Mouse (Mus musculus) neural tube, embryonic 14.5 days (tissue): ENCODE data around the gene Psmd1. TPM values are rescaled to one million over a fixed set of nuclear protein-coding genes. Genes with fewer than 3 reads are reported as not detected.
A peak's percentile ranks its signal among the peaks of the same experiment; 100 is the strongest.

Experiments
- ATAC-seq: fragments of 200-750 bp; cut with Nextera tagmentation; 2 replicates; pipeline ENCODE4 v1.8.0; 2017; ENCODE audit warnings: low read depth, mild to moderate bottlenecking, moderate TSS enrichment, moderate library complexity
- H3K27ac ChIP-seq: fragments of 300-500 bp; sonication (generic); 2 replicates; pipeline ENCODE4 v1.5.1; 2014; ENCODE audit warnings: low read depth, mild to moderate bottlenecking, control low read depth, low read length, moderate library complexity, mixed read lengths
- H3K27me3 ChIP-seq: fragments of 300-500 bp; sonication (generic); 2 replicates; pipeline ENCODE4 v1.6.1; 2014; ENCODE audit warnings: low read length; ENCODE audit not compliant: control insufficient read depth, insufficient read depth
- H3K36me3 ChIP-seq: fragments of 300-500 bp; sonication (generic); 2 replicates; pipeline ENCODE4 v1.6.1; 2014; ENCODE audit warnings: low read length, mixed read lengths; ENCODE audit not compliant: control insufficient read depth, insufficient read depth
- H3K4me1 ChIP-seq: fragments of 300-500 bp; sonication (generic); 2 replicates; pipeline ENCODE4 v1.6.1; 2014; ENCODE audit warnings: low read length; ENCODE audit not compliant: control insufficient read depth, insufficient read depth
- H3K4me2 ChIP-seq: fragments of 300-500 bp; sonication (generic); 2 replicates; pipeline ENCODE4 v1.6.1; 2014; ENCODE audit warnings: mild to moderate bottlenecking, low read depth, low read length, control low read depth
- H3K4me3 ChIP-seq: fragments of 300-500 bp; sonication (generic); 2 replicates; pipeline ENCODE4 v1.5.1; 2014; ENCODE audit warnings: low read depth, low read length, control low read depth, mixed read lengths
- H3K9ac ChIP-seq: fragments of 300-500 bp; sonication (generic); replicated peaks from 2 replicates; pipeline ENCODE4 v1.6.1; 2014; ENCODE audit warnings: low read depth, mild to moderate bottlenecking, control low read depth, low read length, mixed read lengths
- H3K9me3 ChIP-seq: fragments of 300-500 bp; sonication (generic); 2 replicates; pipeline ENCODE4 v1.6.1; 2016; ENCODE audit warnings: low read length; ENCODE audit not compliant: control insufficient read depth
- WGBS: fragments of 180-500 bp; shearing (Covaris S2); extraction: QIAGEN DNeasy Blood & Tissue Kit; methylation state at CpG from one replicate; pipeline ENCODE4 v1.1.7; 2014; 5-methylcytosine and 5-hydroxymethylcytosine counted together
- polyA plus RNA-seq: library from polyadenylated mRNA; unstranded; fragments of >200 nt; fragmentation: Nextera tagmentation; extraction: Ambion mirVana; gene quantifications from 2 replicates; pipeline ENCODE4 v1.2.1, GENCODE M21; 2014

The Psmd1 gene
- polyA plus RNA-seq, 1 experiment from 2014 or later, result 184 TPM

DNA sequence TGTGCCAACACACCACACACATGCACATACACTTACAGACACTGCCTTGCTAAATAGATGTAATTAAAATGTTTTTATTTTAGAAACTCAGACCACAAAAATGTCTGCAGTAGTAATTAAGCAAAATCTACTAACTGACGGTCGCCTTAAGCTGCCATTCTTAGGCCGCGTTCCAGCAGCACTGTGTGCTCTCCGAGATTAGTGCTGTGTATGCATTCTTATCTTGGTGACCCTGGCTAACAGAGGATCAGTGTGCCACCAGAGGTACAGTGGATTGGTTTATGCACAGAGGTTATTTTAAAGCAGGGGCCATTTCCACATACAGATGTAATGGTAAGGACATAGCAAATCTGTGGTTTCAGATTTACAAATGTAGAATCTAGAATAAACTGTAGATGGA, 96.9 kb downstream of the Psmd1 start:
- Histone ChIP-seq H3K27ac (no peak overlapping the region), H3K4me1 (no peaks in the 10 kb centered on the region), H3K4me3 (no peak overlapping the region), H3K27me3 (no peaks in the 10 kb centered on the region), H3K36me3 (peaks cover 32% of the 10 kb centered on the region), H3K9me3 (no peaks in the 10 kb centered on the region), H3K9ac (no peak overlapping the region), H3K4me2 (no peak overlapping the region)
- no peak for ATAC-seq
- 96% methylated on average over 5 of the region's 5 CpGs for WGBS

GRCm38 (mm10) chr1:86174602-86175001, 110.4 kb downstream of the Psmd1 start:
- Histone ChIP-seq H3K27me3 (no peaks in the 10 kb centered on the region), H3K9me3 (no peaks in the 10 kb centered on the region), H3K4me1 (no peaks in the 10 kb centered on the region), H3K4me2 (no peak overlapping the region), H3K4me3 (no peak overlapping the region), H3K36me3 (peaks cover 38% of the 10 kb centered on the region), H3K9ac (no peak overlapping the region), H3K27ac (no peak overlapping the region)
- no peak for ATAC-seq
- 97% methylated on average over 5 of the region's 5 CpGs for WGBS

DNA sequence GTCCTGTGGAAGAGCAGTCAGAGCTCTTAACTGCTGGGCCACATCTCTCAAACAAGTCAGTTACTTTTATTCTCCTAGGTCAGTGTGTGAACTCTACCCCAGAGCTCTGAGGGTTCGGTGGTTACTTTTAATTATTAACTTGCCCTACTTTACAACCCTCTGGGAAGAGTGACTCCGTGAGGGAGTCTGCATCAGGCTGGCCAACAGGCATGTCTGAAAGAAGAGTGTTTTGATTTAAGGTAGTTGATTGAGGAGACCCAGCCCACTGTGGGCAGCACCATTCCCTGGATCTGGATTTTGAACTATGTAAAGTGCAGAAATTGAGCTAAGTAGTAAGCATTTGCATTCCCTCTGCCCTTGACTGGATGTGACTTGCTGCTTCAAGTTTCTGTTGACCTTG, 111.9 kb downstream of the Psmd1 start:
- Histone ChIP-seq H3K4me1 (no peaks in the 10 kb centered on the region), H3K9me3 (no peaks in the 10 kb centered on the region), H3K4me2 (no peak overlapping the region), H3K4me3 (no peak overlapping the region), H3K36me3 (peaks cover 39% of the 10 kb centered on the region), H3K27me3 (no peaks in the 10 kb centered on the region), H3K9ac (no peak overlapping the region), H3K27ac (no peak overlapping the region)
- WGBS, result 33% methylated on average over 2 of the region's 2 CpGs
- no peak for ATAC-seq

- no peak overlapping the region for H3K4me2 ChIP-seq
- 48% methylated on average over 7 of the region's 7 CpGs for WGBS
- peaks cover 24% of the 10 kb centered on the region for H3K36me3 ChIP-seq
- ATAC-seq, result peak; percentile 74; the same call in 1 of the 2 replicates
- no peaks in the 10 kb centered on the region for H3K27me3 ChIP-seq
- H3K4me3 ChIP-seq, result no peak overlapping the region
- H3K9ac ChIP-seq, result no peak overlapping the region
- no peaks in the 10 kb centered on the region for H3K9me3 ChIP-seq
- H3K4me1 ChIP-seq, result no peaks in the 10 kb centered on the region
- H3K27ac ChIP-seq, result no peak overlapping the region
Measured at GRCm38 (mm10) chr1:86178462-86179253, 114.5 kb downstream of the Psmd1 start.

- no peak overlapping the region for H3K4me2 ChIP-seq
- no peaks in the 10 kb centered on the region for H3K4me1 ChIP-seq
- no peaks in the 10 kb centered on the region for H3K27me3 ChIP-seq
- H3K36me3 ChIP-seq, result peaks cover 18% of the 10 kb centered on the region
- no peak overlapping the region for H3K9ac ChIP-seq
- no peak for ATAC-seq
- 90% methylated on average over 5 of the region's 5 CpGs for WGBS
- H3K9me3 ChIP-seq, result no peaks in the 10 kb centered on the region
- no peak overlapping the region for H3K4me3 ChIP-seq
- H3K27ac ChIP-seq, result no peak overlapping the region
Measured at GRCm38 (mm10) chr1:86182004-86182709, 118.0 kb downstream of the Psmd1 start.

DNA sequence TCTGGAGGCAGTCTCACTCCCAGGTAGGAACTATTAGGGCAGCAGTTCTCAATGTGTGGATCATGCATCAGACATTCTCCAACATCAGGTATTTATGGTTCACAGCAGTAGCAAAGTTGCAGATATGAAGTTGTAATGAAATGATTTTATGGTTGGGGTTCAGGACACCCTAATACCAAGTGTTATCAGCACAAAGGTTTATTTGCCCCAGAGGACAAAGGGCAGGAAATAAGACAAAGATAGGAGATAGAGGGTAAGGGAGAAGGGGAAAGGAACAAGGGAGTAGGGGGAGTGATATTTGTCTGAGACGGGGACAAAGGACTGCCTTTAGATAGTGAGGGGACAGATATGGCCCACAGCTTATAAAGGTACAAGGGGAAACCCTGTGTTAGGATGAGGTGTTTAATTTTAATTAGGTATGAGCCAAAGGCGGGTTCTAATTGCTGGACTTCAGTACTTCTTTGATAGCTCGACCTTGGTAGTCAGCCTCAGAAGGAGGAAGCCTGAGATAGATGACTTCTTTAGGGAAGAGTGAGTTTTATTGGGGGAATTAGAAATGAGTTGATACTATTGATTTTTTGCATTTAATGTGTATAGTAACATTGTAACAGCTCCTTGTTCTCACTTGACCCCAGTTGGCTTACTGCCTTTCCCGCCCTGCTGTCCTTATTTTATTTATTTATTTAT, 119.5 kb downstream of the Psmd1 start:
- 89% methylated on average over 4 of the region's 4 CpGs for WGBS
- no peaks in the 10 kb centered on the region for H3K9me3 ChIP-seq
- H3K9ac ChIP-seq, result no peak overlapping the region
- H3K36me3 ChIP-seq, result peaks cover 4% of the 10 kb centered on the region; the same call in 1 of the 2 replicates
- no peak overlapping the region for H3K27ac ChIP-seq
- no peaks in the 10 kb centered on the region for H3K27me3 ChIP-seq
- no peak overlapping the region for H3K4me3 ChIP-seq
- no peak for ATAC-seq
- no peaks in the 10 kb centered on the region for H3K4me1 ChIP-seq
- H3K4me2 ChIP-seq, result no peak overlapping the region

DNA sequence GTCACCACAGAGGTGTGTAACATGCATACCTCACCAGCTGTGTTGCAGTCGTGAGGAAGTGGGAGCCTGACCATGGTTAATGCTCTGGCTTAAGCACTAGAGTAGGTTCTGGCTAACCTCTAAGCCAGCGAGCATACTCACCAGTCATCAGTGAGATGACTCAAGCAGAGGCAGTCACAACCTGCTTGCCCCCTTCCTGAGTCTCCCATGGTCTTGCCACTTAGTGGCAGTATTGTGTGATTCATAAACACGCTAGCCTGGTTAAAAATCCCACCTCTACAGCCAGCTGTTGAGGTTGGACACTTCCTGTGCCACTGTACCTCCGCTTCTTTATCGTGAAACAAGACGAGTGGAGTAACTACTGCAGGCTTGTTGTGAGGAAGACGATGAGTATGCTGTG, 122.6 kb downstream of the Psmd1 start:
- Histone ChIP-seq H3K9ac (no peak overlapping the region), H3K9me3 (no peaks in the 10 kb centered on the region), H3K4me2 (no peak overlapping the region), H3K36me3 (peaks cover 11% of the 10 kb centered on the region; the same call in 1 of the 2 replicates), H3K27ac (no peak overlapping the region), H3K4me1 (no peaks in the 10 kb centered on the region), H3K27me3 (no peaks in the 10 kb centered on the region), H3K4me3 (no peak overlapping the region)
- no peak for ATAC-seq
- WGBS, result 92% methylated on average over 7 of the region's 7 CpGs

DNA sequence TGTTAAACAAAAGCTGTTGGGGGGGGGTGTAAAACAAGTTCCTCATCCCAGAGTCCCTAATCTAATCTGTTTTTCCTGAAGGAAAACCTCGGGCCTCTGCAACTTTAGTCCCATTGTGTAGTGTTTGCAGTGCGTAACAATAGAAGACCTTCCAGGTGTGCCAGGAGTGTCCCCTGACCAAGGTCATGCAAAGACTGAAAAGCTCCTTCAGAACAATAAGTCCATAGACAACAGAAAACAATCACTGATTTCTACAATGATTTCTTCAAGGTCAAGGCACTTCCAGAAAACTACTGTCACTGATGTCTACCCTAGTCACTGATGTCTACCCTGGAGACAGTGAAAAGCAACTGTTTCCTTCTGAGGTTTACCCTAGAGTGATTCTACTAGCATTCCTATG, 123.7 kb downstream of the Psmd1 start:
- H3K27ac ChIP-seq, result no peak overlapping the region
- no peaks in the 10 kb centered on the region for H3K4me1 ChIP-seq
- no peak overlapping the region for H3K4me3 ChIP-seq
- no peak overlapping the region for H3K4me2 ChIP-seq
- H3K36me3 ChIP-seq, result peaks cover 11% of the 10 kb centered on the region; the same call in 1 of the 2 replicates
- no peak for ATAC-seq
- H3K9ac ChIP-seq, result no peak overlapping the region
- 69% methylated on average over 2 of the region's 2 CpGs for WGBS
- H3K27me3 ChIP-seq, result no peaks in the 10 kb centered on the region
- H3K9me3 ChIP-seq, result no peaks in the 10 kb centered on the region

DNA sequence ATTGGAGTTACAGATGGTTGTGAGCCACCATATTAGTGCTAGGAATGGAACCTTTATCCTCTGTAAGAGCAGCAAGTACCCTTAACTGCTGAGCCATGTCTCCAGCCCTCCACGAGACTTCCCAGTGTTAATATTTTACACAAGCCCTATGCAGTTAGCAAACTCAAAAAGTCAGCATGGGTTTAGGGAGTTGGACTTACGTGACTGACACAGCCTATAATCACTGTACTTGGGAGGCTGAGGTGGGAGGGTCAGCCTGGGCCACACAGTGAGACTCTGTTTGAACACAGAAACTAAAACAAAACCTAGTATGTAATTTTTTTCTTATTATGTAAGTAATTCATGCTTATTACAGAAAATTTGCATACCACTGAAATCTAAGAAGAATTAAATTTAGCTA, 124.1 kb downstream of the Psmd1 start:
- no peak overlapping the region for H3K27ac ChIP-seq
- no peak overlapping the region for H3K4me2 ChIP-seq
- 89% methylated on average over 2 of the region's 2 CpGs for WGBS
- ATAC-seq, result no peak
- no peaks in the 10 kb centered on the region for H3K27me3 ChIP-seq
- no peaks in the 10 kb centered on the region for H3K4me1 ChIP-seq
- H3K9ac ChIP-seq, result no peak overlapping the region
- H3K36me3 ChIP-seq, result peaks cover 11% of the 10 kb centered on the region; the same call in 1 of the 2 replicates
- no peaks in the 10 kb centered on the region for H3K9me3 ChIP-seq
- no peak overlapping the region for H3K4me3 ChIP-seq
